In the genomic region with DNA sequence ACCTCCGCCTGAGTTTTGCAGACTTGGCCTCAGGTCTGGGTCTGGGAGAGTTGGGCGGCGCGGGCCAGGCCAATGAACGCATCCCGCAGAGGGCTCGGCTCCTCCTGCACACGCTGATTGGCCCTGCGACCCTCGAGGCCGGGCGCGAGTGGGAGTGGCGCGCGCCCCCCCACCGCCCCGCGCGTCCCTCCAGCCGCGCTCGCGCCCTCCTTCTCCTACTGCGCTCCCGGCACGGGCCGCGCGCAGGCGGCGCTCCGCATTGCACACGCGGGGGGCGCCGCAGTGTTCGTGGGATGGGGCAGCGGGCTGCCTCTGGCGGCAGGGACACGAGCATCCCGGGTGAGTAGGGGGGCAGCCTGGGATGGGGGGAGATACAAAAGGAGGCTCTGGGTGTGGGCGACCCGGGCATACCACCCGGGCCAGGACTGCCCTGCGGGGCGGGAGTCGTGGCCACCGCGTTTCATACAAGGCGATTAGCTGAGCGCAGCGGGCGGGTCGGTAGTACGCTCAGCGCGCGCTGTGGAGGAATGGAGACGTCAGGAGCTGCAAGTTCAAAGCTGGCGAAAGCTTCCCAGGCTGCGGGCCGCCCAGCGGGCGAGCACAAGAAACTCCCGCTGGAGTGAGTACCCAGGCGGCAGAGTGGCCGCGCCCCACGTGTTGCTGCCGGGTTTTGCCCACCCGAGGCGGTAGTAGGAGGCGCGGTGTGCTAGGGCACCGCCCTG, we compare ENCODE assay signal across 8 mouse cellular contexts. TPM values are rescaled to one million over a fixed set of nuclear protein-coding genes. Genes with fewer than 3 reads are reported as not detected.
DNase-seq lines count a peak whose midpoint lies in the region; ATAC-seq and TF ChIP-seq lines count a peak whose summit lies in the region.

A gene (plus strand): TSS at position 184 of the 722 bp plus-strand sequence.

- peak; percentile 98 for ATAC-seq in embryonic facial prominence, embryonic 11.5 days (replicated peaks; ENCODE audit: insufficient number of reproducible peaks, low FRiP score, low TSS enrichment, low read depth)
- peak; percentile 97 for ATAC-seq in limb, embryonic 13.5 days (ENCODE audit: low FRiP score, low read depth)
- ATAC-seq in midbrain, embryonic 13.5 days: peak; percentile 97
- peak; percentile 96 for ATAC-seq in stomach, embryonic 15.5 days (ENCODE audit: insufficient read depth, low FRiP score, low read depth)

- no peaks in the 10 kb centered on the region for H3K36me3 ChIP-seq in embryonic facial prominence, embryonic 11.5 days (replicated peaks; ENCODE audit: control insufficient read depth, insufficient read depth, low read depth, low read length)
- H3K36me3 ChIP-seq in heart, adult 2 months (ENCODE audit: control insufficient read depth, insufficient read depth, low read length): no peaks in the 10 kb centered on the region
- no peaks in the 10 kb centered on the region for H3K36me3 ChIP-seq in kidney, adult 2 months (ENCODE audit: control insufficient read depth, insufficient read depth, low read length)
- no peaks in the 10 kb centered on the region for H3K36me3 ChIP-seq in limb, embryonic 13.5 days
- no peaks in the 10 kb centered on the region for H3K36me3 ChIP-seq in midbrain, embryonic 13.5 days
- H3K36me3 ChIP-seq in stomach, embryonic 15.5 days: no peaks in the 10 kb centered on the region

- TF ChIP-seq CTCF in heart, adult 2 months (IDR thresholded peaks at IDR 0.05): 0 out of 2 replicates have a peak, but pooled peaks have one; percentile 10
- TF ChIP-seq CTCF in kidney, adult 2 months (conservative IDR thresholded peaks at IDR 0.05; ENCODE audit: insufficient read depth, insufficient read length, low read depth, low read length): no peak

- peak within 1 kb of the TSS; percentile 65 for H3K9ac ChIP-seq in embryonic facial prominence, embryonic 11.5 days (replicated peaks; ENCODE audit: low read length)
- H3K9ac ChIP-seq in heart, adult 2 months (ENCODE audit: low read depth, low read length): peak within 1 kb of the TSS; percentile 23; the same call in 1 of the 2 replicates
- peak within 1 kb of the TSS; percentile 74 for H3K9ac ChIP-seq in limb, embryonic 13.5 days
- peak within 1 kb of the TSS; percentile 60 for H3K9ac ChIP-seq in midbrain, embryonic 13.5 days (replicated peaks)
- peak within 1 kb of the TSS; percentile 52 for H3K9ac ChIP-seq in stomach, embryonic 15.5 days

- TF ChIP-seq POLR2A in heart, adult 2 months (IDR thresholded peaks at IDR 0.05; ENCODE audit: insufficient read depth, low read depth, low read length): no peak
- TF ChIP-seq POLR2A in kidney, adult 2 months (IDR thresholded peaks at IDR 0.05; ENCODE audit: low read depth, low read length): no peak

- peak; percentile 86 for DNase-seq in adrenal gland, postnatal 14 days
- peak; percentile 87 for DNase-seq in embryonic facial prominence, embryonic 11.5 days (ENCODE audit: low spot score)
- peak; percentile 42 to 65 for DNase-seq in heart, adult 2 months
- peak; percentile 70 for DNase-seq in kidney, adult 2 months
- DNase-seq in T-cell, adult 2 months (ENCODE audit: low spot score): no peak

- no peak within 1 kb of the TSS for H3K27ac ChIP-seq in embryonic facial prominence, embryonic 11.5 days (replicated peaks; ENCODE audit: low read depth, low read length)
- no peak within 1 kb of the TSS for H3K27ac ChIP-seq in heart, adult 2 months
- H3K27ac ChIP-seq in kidney, adult 2 months (ENCODE audit: insufficient read depth, low read depth, low read length): no peak within 1 kb of the TSS
- H3K27ac ChIP-seq in limb, embryonic 13.5 days: peak within 1 kb of the TSS; percentile 33; the same call in 1 of the 2 replicates
- no peak within 1 kb of the TSS; the same call in 1 of the 2 replicates for H3K27ac ChIP-seq in midbrain, embryonic 13.5 days
- peak within 1 kb of the TSS; percentile 80 for H3K27ac ChIP-seq in stomach, embryonic 15.5 days

- intact Hi-C loops in heart, adult 2 months (cut with DNase I): no loop called here

- H3K4me1 ChIP-seq in embryonic facial prominence, embryonic 11.5 days (ENCODE audit: control insufficient read depth, insufficient read depth, low read length): no peaks in the 10 kb centered on the region; the same call in 1 of the 2 replicates
- H3K4me1 ChIP-seq in heart, adult 2 months (ENCODE audit: control insufficient read depth, insufficient read depth, low read length): no peaks in the 10 kb centered on the region
- H3K4me1 ChIP-seq in kidney, adult 2 months (ENCODE audit: control insufficient read depth, insufficient read depth, low read length): no peaks in the 10 kb centered on the region; the same call in 1 of the 2 replicates
- H3K4me1 ChIP-seq in limb, embryonic 13.5 days: 0 out of 2 replicates have a peak, but pooled peaks cover 11% of the 10 kb centered on the region
- peaks cover 17% of the 10 kb centered on the region for H3K4me1 ChIP-seq in midbrain, embryonic 13.5 days (replicated peaks)
- no peaks in the 10 kb centered on the region for H3K4me1 ChIP-seq in stomach, embryonic 15.5 days

- H3K4me3 ChIP-seq in embryonic facial prominence, embryonic 11.5 days (ENCODE audit: low read depth, low read length): peak within 1 kb of the TSS; percentile 69
- peak within 1 kb of the TSS; percentile 39 for H3K4me3 ChIP-seq in heart, adult 2 months
- H3K4me3 ChIP-seq in kidney, adult 2 months (ENCODE audit: insufficient read depth, low read depth, low read length): peak within 1 kb of the TSS; percentile 57
- H3K4me3 ChIP-seq in limb, embryonic 13.5 days: peak within 1 kb of the TSS; percentile 72
- H3K4me3 ChIP-seq in midbrain, embryonic 13.5 days (replicated peaks): peak within 1 kb of the TSS; percentile 51
- H3K4me3 ChIP-seq in stomach, embryonic 15.5 days (replicated peaks): peak within 1 kb of the TSS; percentile 72

- H3K27me3 ChIP-seq in embryonic facial prominence, embryonic 11.5 days (ENCODE audit: control insufficient read depth, insufficient read depth, low read length): no peaks in the 10 kb centered on the region; the same call in 1 of the 2 replicates
- H3K27me3 ChIP-seq in heart, adult 2 months (ENCODE audit: control insufficient read depth, insufficient read depth, low read length): no peaks in the 10 kb centered on the region; the same call in 1 of the 2 replicates
- no peaks in the 10 kb centered on the region for H3K27me3 ChIP-seq in kidney, adult 2 months (replicated peaks; ENCODE audit: control insufficient read depth, insufficient read depth, low read length)
- H3K27me3 ChIP-seq in limb, embryonic 13.5 days: peaks cover 18% of the 10 kb centered on the region
- peaks cover 14% of the 10 kb centered on the region for H3K27me3 ChIP-seq in midbrain, embryonic 13.5 days
- H3K27me3 ChIP-seq in stomach, embryonic 15.5 days (replicated peaks): no peaks in the 10 kb centered on the region

- TF ChIP-seq EP300 in heart, adult 2 months (IDR thresholded peaks at IDR 0.05; ENCODE audit: insufficient read depth, low read depth, low read length): no peak

- WGBS in embryonic facial prominence, embryonic 11.5 days: under 1% methylated on average over 71 of the region's 76 CpGs
- WGBS in heart, adult 2 months: 1% methylated on average over 74 of the region's 76 CpGs
- 1% methylated on average over 65 of the region's 76 CpGs for WGBS in kidney, adult 2 months
- 1% methylated on average over 69 of the region's 76 CpGs for WGBS in limb, embryonic 13.5 days
- WGBS in midbrain, embryonic 13.5 days: under 1% methylated on average over 67 of the region's 76 CpGs
- WGBS in stomach, embryonic 15.5 days: under 1% methylated on average over 75 of the region's 76 CpGs

- H3K9me3 ChIP-seq in embryonic facial prominence, embryonic 11.5 days (replicated peaks; ENCODE audit: control insufficient read depth, low read length): no peaks in the 10 kb centered on the region
- no peaks in the 10 kb centered on the region for H3K9me3 ChIP-seq in limb, embryonic 13.5 days
- no peaks in the 10 kb centered on the region for H3K9me3 ChIP-seq in midbrain, embryonic 13.5 days
- H3K9me3 ChIP-seq in stomach, embryonic 15.5 days: no peaks in the 10 kb centered on the region

- no peaks in the 10 kb centered on the region for H3K79me2 ChIP-seq in heart, adult 2 months (replicated peaks; ENCODE audit: control insufficient read depth, insufficient read depth, low read length)

- peak within 1 kb of the TSS; percentile 90 for H3K4me2 ChIP-seq in embryonic facial prominence, embryonic 11.5 days (ENCODE audit: low read depth, low read length)
- peak within 1 kb of the TSS; percentile 94 for H3K4me2 ChIP-seq in limb, embryonic 13.5 days (replicated peaks)
- H3K4me2 ChIP-seq in midbrain, embryonic 13.5 days (replicated peaks): peak within 1 kb of the TSS; percentile 71
- peak within 1 kb of the TSS; percentile 92 for H3K4me2 ChIP-seq in stomach, embryonic 15.5 days

RNA-seq across cellular contexts. Expression of the gene that starts here (rescaled TPM):
- total RNA-seq in adrenal gland, postnatal 14 days (2021): 9.3 and 12.2 TPM in 2 replicates
- 12.0 and 13.9 TPM in 2 replicates for polyA plus RNA-seq in embryonic facial prominence, embryonic 11.5 days (2014; fragmentation: Nextera tagmentation; extraction: Ambion mirVana)
- total RNA-seq in heart, adult 2 months (2021): under 1 TPM; 0.32 to 0.63 TPM
- 0.09 and 0.78 TPM in 2 replicates for polyA plus RNA-seq in heart, adult 2 months (2012; rRNA removed)
- 10.9 and 12.0 TPM in 2 replicates for polyA plus RNA-seq in kidney, adult 2 months (2012; rRNA removed)
- 11.0 and 12.2 TPM in 2 replicates for polyA plus RNA-seq in limb, embryonic 13.5 days (2015; fragmentation: Nextera tagmentation; extraction: Ambion mirVana)
- polyA plus RNA-seq in midbrain, embryonic 13.5 days (2015; fragmentation: Nextera tagmentation; extraction: Ambion mirVana): 4.0 and 6.7 TPM in 2 replicates
- polyA plus RNA-seq in stomach, embryonic 15.5 days (2015; fragmentation: Nextera tagmentation; extraction: Ambion mirVana): 20.2 and 24.1 TPM in 2 replicates

Comparison
In these comparisons a context has a peak if more than half of its experiments do, and no peak if none do; other contexts are left out.
1. Peak in DNase-seq, H3K4me3 ChIP-seq and H3K9ac ChIP-seq in heart, adult 2 months; RNA of the gene not detected or under 1 TPM.
2. H3K27ac ChIP-seq: peak in limb, embryonic 13.5 days (single experiment) and stomach, embryonic 15.5 days (single experiment); none in embryonic facial prominence, embryonic 11.5 days (single experiment), heart, adult 2 months (single experiment), kidney, adult 2 months (single experiment) and midbrain, embryonic 13.5 days (single experiment).
3. H3K9ac ChIP-seq: peak in every context shown above with its lines; median percentile 74 in limb, embryonic 13.5 days; 65 in embryonic facial prominence, embryonic 11.5 days; 60 in midbrain, embryonic 13.5 days; 52 in stomach, embryonic 15.5 days; 23 in heart, adult 2 months.
4. Peak in every context shown above with its lines, with median percentiles within 50 percentile points of each other: ATAC-seq, H3K4me2 ChIP-seq and H3K4me3 ChIP-seq.